Mouse (Mus musculus) lung, adult 2 months (tissue): ENCODE data around the gene Edrf1.

ENCODE experiments used
- CTCF ChIP-seq: fragments of 200-500 bp; IDR thresholded peaks from 2 replicates; pipeline ENCODE4 v1.5.1; 2011; ENCODE audit warnings: mild to moderate bottlenecking, low read length, control low read depth; ENCODE audit not compliant: insufficient read depth
- POLR2A ChIP-seq: fragments of 200-500 bp; IDR thresholded peaks from 2 replicates; pipeline ENCODE4 v1.6.1; 2011; ENCODE audit warnings: low read depth, mild to moderate bottlenecking, control low read depth, low read length, borderline replicate concordance; ENCODE audit errors: extremely low read depth

DNA sequence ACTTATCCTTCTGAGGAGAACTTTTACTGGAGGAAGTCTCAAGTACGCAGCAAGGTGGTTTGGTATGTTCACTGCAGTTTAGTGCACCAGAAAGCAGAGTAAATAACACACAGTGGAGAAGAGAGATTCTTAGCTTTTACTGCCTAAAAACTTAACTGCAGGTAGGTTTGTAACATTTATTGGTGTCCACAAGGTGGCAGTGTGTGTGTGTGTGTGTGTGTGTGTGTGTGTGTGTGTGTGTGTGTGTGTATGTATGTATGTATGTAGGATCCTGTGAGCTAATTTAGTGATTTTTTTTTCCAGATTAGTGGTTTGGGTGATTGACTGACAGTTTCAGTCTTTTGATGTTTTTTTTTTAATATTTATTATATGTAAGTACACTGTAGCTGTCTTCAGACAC lies 31.7 kb downstream of the Edrf1 start:
- TF ChIP-seq CTCF (no peak), POLR2A (no peak)
